Mouse (Mus musculus) small intestine, adult 2 months (tissue): ENCODE measurements at regions not wholly inside any gene's neighbourhood (a gene's known extent, or its start where the extent isn't known, plus 50 kb on each side); places are given as distances from the start of the nearest gene placed in this dataset.

Source experiments
- CTCF ChIP-seq: fragments of 200-500 bp; IDR thresholded peaks from 2 replicates; pipeline ENCODE4 v1.5.1; 2012; ENCODE audit warnings: low read depth, mild to moderate bottlenecking, control low read depth, inconsistent platforms, low read length, moderate library complexity, mixed read lengths; ENCODE audit not compliant: insufficient replicate concordance, insufficient read length; ENCODE audit errors: extremely low read depth
- POLR2A ChIP-seq: fragments of 200-500 bp; IDR thresholded peaks from 2 replicates; pipeline ENCODE4 v1.6.1; 2012; ENCODE audit warnings: low read depth, mild to moderate bottlenecking, control low read depth, inconsistent platforms, low read length, moderate library complexity

GRCm38 (mm10) chr13:107305738-107306137 lies 283.8 kb upstream of the Kif2a start:
- no peak for TF ChIP-seq POLR2A
- no peak for TF ChIP-seq CTCF
